Mouse (Mus musculus): ENCODE results near the gene Spata1. TPM values are rescaled to one million over a fixed set of nuclear protein-coding genes. Genes with fewer than 3 reads are reported as not detected.

The Spata1 gene
- 1 to 10 TPM; 2.2 to 4.5 TPM for total RNA-seq (2021)
- long read RNA-seq, experiment 1, partial matches to known transcripts, result 0 of 3 reads
- long read RNA-seq, experiment 1, other reads (novel, unspliced or antisense), result 3 of 3 reads
- long read RNA-seq, experiment 2, partial matches to known transcripts, result 0 of 1 reads
- long read RNA-seq, experiment 2, other reads (novel, unspliced or antisense), result 1 of 1 reads

GRCm38 (mm10) chr3:146499431-146500002, at the start of gene Spata1, which contains the start of gene Gng5:
Spata1 (minus strand) TSS chr3:146499753.
Gng5 (plus strand) TSS chr3:146499807.
- peak; percentile 95 for DNase-seq

GRCm38 (mm10) chr3:146543632-146544031, 44.1 kb upstream of the Spata1 start:
- no peak for DNase-seq

GRCm38 (mm10) chr3:146540521-146541273, 41.1 kb upstream of the Spata1 start:
- DNase-seq, result no peak

GRCm38 (mm10) chr3:146534986-146535385, 35.4 kb upstream of the Spata1 start:
- DNase-seq, result no peak

- DNase-seq, result no peak
Measured at GRCm38 (mm10) chr3:146528335-146528734, 28.8 kb upstream of the Spata1 start.

GRCm38 (mm10) chr3:146521652-146522020, 22.1 kb upstream of the Spata1 start:
- no peak for DNase-seq

GRCm38 (mm10) chr3:146520798-146521651, 21.5 kb upstream of the Spata1 start, which contains the start of gene Rpf1:
Rpf1 (minus strand) TSS chr3:146521429.
- peak; percentile 92 for DNase-seq

- no peak for DNase-seq
Measured at GRCm38 (mm10) chr3:146520226-146520797, 20.8 kb upstream of the Spata1 start.

GRCm38 (mm10) chr3:146506711-146507110, 7.2 kb upstream of the Spata1 start:
- no peak for DNase-seq

GRCm38 (mm10) chr3:146501601-146502123, 2.1 kb upstream of the Spata1 start:
- no peak for DNase-seq

GRCm38 (mm10) chr3:146500810-146501201, 1.3 kb upstream of the Spata1 start:
- DNase-seq, result no peak

- peak; percentile 72 for DNase-seq
Measured at GRCm38 (mm10) chr3:146500003-146500809, 653 bp upstream of the Spata1 start.

- DNase-seq, result no peak
Measured at GRCm38 (mm10) chr3:146498989-146499388, 564 bp downstream of the Spata1 start.

- DNase-seq, result no peak
Measured at GRCm38 (mm10) chr3:146494941-146495340, 4.6 kb downstream of the Spata1 start.

GRCm38 (mm10) chr3:146486464-146486863, 13.1 kb downstream of the Spata1 start:
- no peak for DNase-seq

GRCm38 (mm10) chr3:146482044-146482443, 17.5 kb downstream of the Spata1 start:
- DNase-seq, result no peak

- DNase-seq, result no peak
Measured at GRCm38 (mm10) chr3:146474428-146474827, 25.1 kb downstream of the Spata1 start.

- DNase-seq, result no peak
Measured at GRCm38 (mm10) chr3:146473741-146474140, 25.8 kb downstream of the Spata1 start.

- DNase-seq, result no peak
Measured at GRCm38 (mm10) chr3:146472657-146473056, 26.9 kb downstream of the Spata1 start.

- DNase-seq, result no peak
Measured at GRCm38 (mm10) chr3:146469226-146469625, 30.3 kb downstream of the Spata1 start.

- DNase-seq, result no peak
Measured at GRCm38 (mm10) chr3:146462939-146463338, 36.6 kb downstream of the Spata1 start.

Data from adrenal gland, postnatal 10 days (tissue).